Mouse (Mus musculus) bone marrow macrophage, adult 2 months (primary cell): ENCODE results near the gene Zfp213. TPM values are rescaled to one million over a fixed set of nuclear protein-coding genes. Genes with fewer than 3 reads are reported as not detected.

Experiments
- H3K27ac ChIP-seq: 2 replicates; pipeline ENCODE4 v1.5.1; 2012; ENCODE audit warnings: low read depth, low read length; ENCODE audit not compliant: insufficient read depth
- H3K4me1 ChIP-seq: 2 replicates; pipeline ENCODE4 v1.6.1; 2012; ENCODE audit warnings: low read length; ENCODE audit not compliant: control insufficient read depth, insufficient read depth
- H3K4me3 ChIP-seq: 2 replicates; pipeline ENCODE4 v1.5.1; 2012; ENCODE audit warnings: mild to moderate bottlenecking, low read length, moderate library complexity; ENCODE audit not compliant: insufficient read depth
- CTCF ChIP-seq: IDR thresholded peaks from 2 replicates; pipeline ENCODE4 v1.5.1; 2012; ENCODE audit warnings: low read depth, mild to moderate bottlenecking, low read length, moderate library complexity
- POLR2A ChIP-seq: IDR thresholded peaks from 2 replicates; pipeline ENCODE4 v1.6.1; 2012; ENCODE audit warnings: mild to moderate bottlenecking, low read depth, low read length, borderline replicate concordance
- polyA plus RNA-seq: library from polyadenylated mRNA; stranded (reverse); fragments of >200 nt; gene quantifications from 2 replicates; pipeline ENCODE4 v1.2.4, GENCODE M21; 2012; ENCODE audit not compliant: missing spikeins, insufficient read depth, insufficient read length

The Zfp213 gene
- polyA plus RNA-seq, 1 experiment, result 4.1 TPM

DNA sequence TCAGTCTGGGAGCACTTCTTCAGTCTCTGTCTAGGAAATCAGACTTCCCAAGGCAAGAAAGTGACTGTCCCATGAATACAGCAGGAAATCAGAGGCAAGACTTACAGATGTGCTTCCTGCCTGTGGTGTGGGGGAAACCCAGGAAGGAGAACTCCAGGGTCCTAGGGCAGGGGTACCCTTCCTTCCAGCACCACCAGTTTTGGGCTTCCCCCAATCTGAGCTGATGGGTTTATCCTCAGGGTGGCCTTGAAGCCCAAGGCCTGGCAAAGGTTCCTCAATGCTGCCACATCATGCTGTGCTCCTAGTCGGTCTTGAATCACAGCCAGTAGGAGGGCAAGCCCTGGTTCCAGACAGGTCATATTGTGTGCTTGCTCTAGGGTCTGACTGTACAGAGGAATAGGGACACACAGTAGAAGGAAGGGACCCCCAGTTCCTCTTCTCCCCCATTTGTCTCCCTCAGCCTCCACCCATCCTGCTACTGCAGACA, 10.4 kb downstream of the Zfp213 start:
- H3K4me3 ChIP-seq, result no peak overlapping the region
- no peak overlapping the region for H3K27ac ChIP-seq
- TF ChIP-seq POLR2A (no peak), CTCF (no peak)
- peaks cover 8% of the 10 kb centered on the region; the same call in 1 of the 2 replicates for H3K4me1 ChIP-seq

DNA sequence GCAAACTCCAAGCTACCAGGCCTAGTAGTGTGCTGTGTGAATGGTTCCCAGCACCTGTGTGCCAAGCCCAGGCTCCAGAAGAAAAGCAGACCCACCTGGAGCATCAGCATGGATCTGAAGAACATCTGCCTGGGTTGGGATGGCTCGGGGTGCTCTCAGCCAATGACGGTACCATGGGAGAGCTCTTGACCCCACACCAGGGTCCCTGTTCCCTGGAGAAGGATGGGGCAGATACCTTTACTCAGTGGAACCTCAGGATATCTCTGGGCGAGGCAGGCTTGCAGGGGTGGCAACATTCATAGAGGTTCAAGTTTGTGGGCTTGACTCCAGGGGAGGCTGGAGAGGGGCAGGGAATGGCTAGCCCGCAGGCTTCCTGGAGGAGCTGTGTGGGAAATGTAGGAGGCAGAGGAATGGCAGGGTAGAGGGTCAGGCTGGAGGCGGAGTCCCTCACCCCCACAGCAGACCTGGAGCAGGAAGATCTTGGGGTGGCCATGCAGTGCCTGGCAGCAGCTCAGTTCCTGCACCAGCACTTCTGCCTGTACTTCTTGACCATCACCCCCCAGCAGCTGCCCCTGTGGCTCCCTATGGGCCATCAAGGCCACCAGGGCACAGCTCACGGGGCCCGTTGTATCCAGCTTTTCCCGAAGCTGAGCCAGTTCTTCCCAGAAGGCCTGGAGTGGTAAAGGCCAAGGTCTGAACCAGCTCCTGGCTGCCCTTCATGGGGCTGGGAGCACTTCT, 11.0 kb downstream of the Zfp213 start:
- Histone ChIP-seq H3K27ac (no peak overlapping the region), H3K4me3 (no peak overlapping the region), H3K4me1 (peaks cover 8% of the 10 kb centered on the region; the same call in 1 of the 2 replicates)
- no peak for TF ChIP-seq CTCF
- no peak for TF ChIP-seq POLR2A

DNA sequence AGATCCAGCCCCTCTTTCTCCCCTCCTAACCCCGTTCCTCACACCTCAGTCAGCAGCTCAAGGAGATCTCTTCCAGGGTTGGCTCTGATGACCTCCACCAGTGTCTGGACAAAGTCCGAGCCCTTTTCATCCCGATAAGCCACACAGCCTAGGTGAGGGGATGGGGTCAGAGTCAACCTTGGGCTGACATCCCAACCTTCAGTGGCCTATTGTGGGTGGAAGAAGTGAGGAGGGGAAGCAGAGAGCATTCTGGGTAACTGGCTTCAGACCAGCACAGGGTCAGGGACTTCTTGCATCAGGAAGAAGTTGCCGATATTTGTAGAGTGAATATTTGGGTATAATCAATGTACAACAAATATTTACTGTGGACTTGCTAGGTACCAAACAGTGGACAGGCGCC, 12.1 kb downstream of the Zfp213 start:
- TF ChIP-seq POLR2A, result no peak
- no peak for TF ChIP-seq CTCF
- Histone ChIP-seq H3K4me3 (no peak overlapping the region), H3K27ac (no peak overlapping the region), H3K4me1 (peaks cover 8% of the 10 kb centered on the region; the same call in 1 of the 2 replicates)

DNA sequence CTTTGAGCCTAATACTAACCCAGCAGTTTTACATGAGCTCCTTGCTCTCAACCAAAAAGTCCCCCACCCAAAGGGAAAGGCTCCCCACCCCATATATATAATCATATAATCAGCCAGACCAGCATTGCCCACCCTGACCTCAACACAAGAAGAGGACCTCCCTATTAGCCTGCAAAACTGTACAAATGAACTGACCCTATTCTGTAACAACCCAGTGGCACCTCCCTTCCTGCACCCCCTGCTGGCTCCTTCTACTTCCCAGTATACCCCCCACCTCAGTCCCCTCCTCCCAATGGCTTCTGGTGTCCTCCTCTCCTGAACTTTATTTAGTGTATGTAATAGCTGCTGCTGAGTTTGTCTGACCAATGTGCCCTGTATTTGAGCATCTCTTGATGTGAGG, 12.6 kb downstream of the Zfp213 start:
- Histone ChIP-seq H3K4me3 (peak overlapping the region; percentile 76), H3K27ac (no peak overlapping the region), H3K4me1 (peaks cover 8% of the 10 kb centered on the region; the same call in 1 of the 2 replicates)
- no peak for TF ChIP-seq POLR2A
- TF ChIP-seq CTCF, result no peak

DNA sequence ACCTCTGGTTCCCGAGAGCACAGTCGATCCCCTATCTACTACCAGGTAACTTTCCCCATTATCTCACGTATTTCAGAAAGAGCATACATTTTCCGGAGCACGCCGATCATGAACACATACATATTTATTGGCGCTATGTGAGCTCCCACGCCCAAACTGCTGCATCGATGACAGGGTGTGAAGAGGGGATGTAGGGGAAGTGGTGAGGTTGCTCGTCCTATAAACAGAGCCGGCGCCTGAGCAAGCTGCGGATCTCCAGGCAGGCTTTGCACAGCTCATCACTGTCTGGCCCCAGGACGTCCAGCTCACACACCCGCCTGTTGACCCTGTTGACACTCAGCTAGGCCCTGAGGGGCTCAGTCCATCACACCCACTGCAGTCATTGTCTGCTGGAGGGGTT, 13.2 kb downstream of the Zfp213 start:
- peak overlapping the region; percentile 47 for H3K27ac ChIP-seq
- H3K4me1 ChIP-seq, result peaks cover 8% of the 10 kb centered on the region; the same call in 1 of the 2 replicates
- peak overlapping the region; percentile 76 for H3K4me3 ChIP-seq
- TF ChIP-seq CTCF, result no peak
- no peak for TF ChIP-seq POLR2A

DNA sequence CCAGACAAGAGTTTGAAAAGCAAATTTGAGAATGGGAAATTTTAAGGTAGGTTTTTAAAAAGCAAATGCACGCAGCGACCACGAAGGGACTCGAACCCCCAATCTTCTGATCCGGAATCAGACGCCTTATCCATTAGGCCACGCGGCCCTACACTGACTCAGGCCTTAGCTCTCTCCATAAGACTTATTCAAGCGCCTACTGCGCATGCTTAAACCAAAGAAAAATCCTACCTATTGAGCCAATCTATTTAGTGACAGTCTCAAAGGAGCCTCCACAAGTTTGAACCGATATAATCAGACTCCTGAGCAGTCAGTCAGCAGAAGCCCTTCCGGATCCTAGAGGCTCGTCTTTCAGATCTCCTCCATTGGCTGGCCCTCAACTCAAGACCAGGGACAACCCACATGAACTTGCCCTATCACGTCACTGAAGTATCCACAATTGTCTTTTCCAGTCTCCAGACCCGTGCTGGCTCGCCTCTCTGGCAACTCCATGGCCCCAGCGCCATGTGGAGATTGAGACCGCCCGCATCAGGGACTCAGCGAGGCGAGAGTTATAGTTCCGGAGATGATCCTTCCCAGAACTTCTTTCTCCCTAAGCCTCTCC, 13.7 kb downstream of the Zfp213 start:
- Histone ChIP-seq H3K27ac (peak overlapping the region; percentile 47), H3K4me3 (peak overlapping the region; percentile 82), H3K4me1 (peaks cover 8% of the 10 kb centered on the region; the same call in 1 of the 2 replicates)
- TF ChIP-seq CTCF (no peak), POLR2A (no peak)

DNA sequence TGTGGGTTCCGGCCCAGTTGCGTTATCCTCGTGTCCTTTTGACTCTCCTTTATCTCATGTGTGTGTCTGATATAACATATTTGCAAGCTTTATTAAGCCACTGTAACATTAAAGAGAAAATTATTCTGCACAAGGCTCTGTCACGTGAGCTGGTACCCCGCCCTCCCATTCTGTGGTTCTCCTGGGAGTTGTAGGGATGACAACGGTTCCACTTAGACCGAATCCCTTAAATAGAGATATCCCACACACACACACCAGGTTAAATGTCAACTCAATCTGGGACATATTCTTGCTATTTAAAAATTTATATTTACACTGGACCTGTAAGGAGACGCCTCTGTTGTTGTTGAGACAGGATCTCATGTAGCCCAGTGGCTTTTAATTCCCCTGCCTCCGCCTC, 14.6 kb downstream of the Zfp213 start:
- Histone ChIP-seq H3K27ac (no peak overlapping the region), H3K4me1 (peaks cover 8% of the 10 kb centered on the region; the same call in 1 of the 2 replicates), H3K4me3 (peak overlapping the region; percentile 82)
- no peak for TF ChIP-seq POLR2A
- no peak for TF ChIP-seq CTCF

DNA sequence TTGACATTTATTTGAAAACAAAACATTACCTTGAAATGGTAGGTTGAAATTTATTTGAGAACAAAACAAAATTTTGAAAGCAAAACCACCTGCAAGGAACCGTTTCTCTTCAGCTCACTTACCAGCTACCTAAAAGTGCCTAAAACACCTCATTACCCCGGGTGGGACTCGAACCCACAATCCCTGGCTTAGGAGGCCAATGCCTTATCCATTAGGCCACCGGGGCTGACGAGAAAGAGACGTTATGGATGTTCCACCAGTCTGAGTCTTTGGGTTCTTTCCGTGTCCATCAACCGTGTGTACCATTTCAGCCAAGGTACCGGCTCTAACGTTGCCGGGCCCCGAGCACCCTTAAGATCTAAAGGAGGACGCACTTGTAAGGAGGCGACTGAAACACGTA, 15.4 kb downstream of the Zfp213 start:
- Histone ChIP-seq H3K4me3 (peak overlapping the region; percentile 82), H3K27ac (no peak overlapping the region), H3K4me1 (peaks cover 5% of the 10 kb centered on the region; the same call in 1 of the 2 replicates)
- TF ChIP-seq POLR2A (no peak), CTCF (no peak)

DNA sequence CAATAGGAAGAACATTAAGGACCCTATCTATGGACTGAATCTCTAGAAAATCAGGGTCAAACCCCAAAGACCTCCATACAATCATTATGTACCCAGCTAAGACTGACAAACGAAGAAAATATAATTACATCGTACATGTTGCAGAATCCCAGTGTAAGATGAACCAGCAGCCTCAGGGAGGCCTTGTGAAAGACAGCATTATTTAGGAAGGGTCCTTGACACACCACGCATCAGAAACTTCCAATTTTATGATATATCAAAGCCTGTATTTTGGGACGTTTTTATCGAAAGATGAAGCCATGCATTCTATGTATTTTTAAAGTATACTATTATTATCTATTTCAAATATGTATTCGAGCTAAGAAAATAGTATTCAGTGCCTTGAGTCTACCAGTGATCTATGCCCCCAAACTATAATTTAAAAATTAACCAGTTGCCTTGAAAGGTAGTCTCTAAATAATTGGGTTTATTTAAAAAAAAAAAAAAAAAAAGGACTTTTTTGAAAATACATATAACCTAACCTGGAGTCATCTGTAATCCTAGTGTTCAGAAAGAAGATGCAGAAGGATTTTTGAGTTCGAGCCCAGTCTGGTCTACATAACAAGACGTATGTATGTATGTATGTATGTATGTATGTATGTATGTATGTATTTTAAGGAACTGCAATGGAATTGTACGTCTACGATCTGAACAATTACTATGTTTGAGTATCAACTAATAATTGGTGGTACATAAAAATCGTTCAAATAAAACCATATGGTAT, 16.2 kb downstream of the Zfp213 start:
- TF ChIP-seq CTCF (no peak), POLR2A (no peak)
- no peak overlapping the region for H3K4me3 ChIP-seq
- no peak overlapping the region for H3K27ac ChIP-seq
- peaks cover 5% of the 10 kb centered on the region; the same call in 1 of the 2 replicates for H3K4me1 ChIP-seq
